Mouse (Mus musculus): ENCODE results near the gene Mup2. TPM values are rescaled to one million over a fixed set of nuclear protein-coding genes. Genes with fewer than 3 reads are reported as not detected.
"Not testable (repeated sequence)": the region's sequence is repeated elsewhere in the genome, so short reads cannot be mapped to it uniquely, and the experiment has no call there.

The Mup2 gene
- polyA plus RNA-seq (2012; ENCODE audit: insufficient read depth, insufficient read length, low replicate concordance, missing spikeins), result not detected in 2 replicates

DNA sequence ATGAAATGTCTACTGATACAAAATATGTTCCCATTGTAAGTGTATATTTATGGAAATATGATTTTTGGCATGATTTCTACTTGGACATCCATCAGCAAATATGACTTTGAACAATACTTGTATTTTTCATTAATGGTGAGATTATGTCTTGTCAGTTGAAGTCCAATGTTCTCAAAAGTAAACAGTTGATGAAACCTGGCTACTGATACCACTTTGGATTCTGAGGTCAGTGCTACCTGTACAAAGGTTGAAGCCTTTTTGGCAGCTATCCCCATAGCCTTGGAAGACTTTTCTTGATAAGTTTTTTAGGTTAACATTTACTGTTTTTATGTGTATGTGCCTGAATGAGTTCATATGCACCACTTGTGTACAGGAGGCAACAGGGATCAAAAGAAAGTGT lies at the start of gene Mup2:
Mup2 (minus strand) TSS at position 101 of the 400 bp plus-strand sequence.
- H3K4me1 ChIP-seq (ENCODE audit: control insufficient read depth, insufficient read depth, low read length); H3K4me3 ChIP-seq (ENCODE audit: insufficient read depth, low read depth, low read length); H3K27ac ChIP-seq (ENCODE audit: insufficient read depth, low read depth, low read length): not testable (repeated sequence)

Other genes starting within 250 kb of the Mup2 start
- not detected in 2 replicates for gene Slc46a2, start 239.2 kb downstream of the Mup2 start, polyA plus RNA-seq (2012; ENCODE audit: insufficient read depth, insufficient read length, low replicate concordance, missing spikeins)
- not detected in 2 replicates for gene Mup4, start 193.6 kb downstream of the Mup2 start, polyA plus RNA-seq (2012; ENCODE audit: insufficient read depth, insufficient read length, low replicate concordance, missing spikeins)
- not detected in 2 replicates for gene Mup6, start 190.0 kb downstream of the Mup2 start, polyA plus RNA-seq (2012; ENCODE audit: insufficient read depth, insufficient read length, low replicate concordance, missing spikeins)
- not detected in 2 replicates for gene Mup7, start 83.8 kb downstream of the Mup2 start, polyA plus RNA-seq (2012; ENCODE audit: insufficient read depth, insufficient read length, low replicate concordance, missing spikeins)
- gene Mup8, start 68.3 kb upstream of the Mup2 start, polyA plus RNA-seq (2012; ENCODE audit: insufficient read depth, insufficient read length, low replicate concordance, missing spikeins), result not detected in 2 replicates

All from olfactory bulb, adult 2 months (tissue).